10 mouse cellular contexts compared by ENCODE assay signal in genomic region chr1:192107352-192107751, GRCm38 (mm10). TPM values are rescaled to one million over a fixed set of nuclear protein-coding genes. Genes with fewer than 3 reads are reported as not detected.
A peak's percentile ranks its signal among the peaks of the same experiment; 100 is the strongest.
DNase-seq lines count a peak whose midpoint lies in the region; ATAC-seq lines count a peak whose summit lies in the region.
"Had no signal": no experiment of that assay in that cellular context is flagged by ENCODE, and none has a peak within 500 bp of the region (broad histone marks: within the 10 kb centered on the region; RNA-seq: fewer than 3 reads in every experiment).

No protein-coding gene starts in this region.

- no peaks in the 10 kb centered on the region for H3K4me1 ChIP-seq in hindbrain, embryonic 15.5 days (replicated peaks)
- H3K4me1 ChIP-seq in hindbrain, embryonic 10.5 days (replicated peaks) = no peaks in the 10 kb centered on the region

- H3K27ac ChIP-seq in hindbrain, embryonic 15.5 days (replicated peaks) = no peak overlapping the region
- H3K27ac ChIP-seq in hindbrain, embryonic 10.5 days = no peak overlapping the region

- peak; percentile 38; the same call in 1 of the 2 replicates for ATAC-seq in hindbrain, embryonic 15.5 days (ENCODE audit: low FRiP score, low read depth)
- peak; percentile 90 for ATAC-seq in megakaryocyte-erythroid progenitor cell, adult 5-6 weeks (replicated peaks; ENCODE audit: low FRiP score, low TSS enrichment, poor library complexity, severe bottlenecking)

- H3K27me3 ChIP-seq in hindbrain, embryonic 15.5 days = no peaks in the 10 kb centered on the region
- no peaks in the 10 kb centered on the region for H3K27me3 ChIP-seq in hindbrain, embryonic 10.5 days (ENCODE audit: insufficient read depth, poor library complexity, severe bottlenecking)

- 10% methylated on average over 2 of the region's 2 CpGs for WGBS in hindbrain, embryonic 15.5 days
- 17% methylated on average over 2 of the region's 2 CpGs for WGBS in hindbrain, embryonic 10.5 days

- no peak overlapping the region for H3K4me3 ChIP-seq in hindbrain, embryonic 15.5 days
- H3K4me3 ChIP-seq in hindbrain, embryonic 10.5 days = no peak overlapping the region
- H3K4me3 ChIP-seq: erythroblast, embryonic 14.5 days; myocyte had no signal

- H3K36me3 ChIP-seq in hindbrain, embryonic 15.5 days = peaks cover 32% of the 10 kb centered on the region
- peaks cover 49% of the 10 kb centered on the region for H3K36me3 ChIP-seq in hindbrain, embryonic 10.5 days

- H3K9me3 ChIP-seq in hindbrain, embryonic 15.5 days = no peaks in the 10 kb centered on the region
- H3K9me3 ChIP-seq in hindbrain, embryonic 10.5 days = no peaks in the 10 kb centered on the region

- no peak overlapping the region for H3K9ac ChIP-seq in hindbrain, embryonic 15.5 days

- no peak overlapping the region for H3K4me2 ChIP-seq in hindbrain, embryonic 15.5 days

- DNase-seq in hindbrain, embryonic 10.5 days (ENCODE audit: low spot score) = no peak
- peak; percentile 71 for DNase-seq in ES-CJ7 (ENCODE audit: low read depth, low spot score)
- peak; percentile 32 to 46 for DNase-seq in cerebellum, postnatal 14 days
- peak; percentile 56 for DNase-seq in kidney, adult 9 months
- DNase-seq in natural killer cell, adult 2 months (ENCODE audit: low spot score in 2 of 2) = no peak
- DNase-seq in adrenal gland, postnatal 10 days = no peak

RNA-seq across cellular contexts. Expression of gene Traf5, which starts 15.0 kb away (rescaled TPM):
- polyA plus RNA-seq in hindbrain, embryonic 15.5 days (2015; fragmentation: Nextera tagmentation; extraction: Ambion mirVana) = 1.7 and 3.3 TPM in 2 replicates
- 2.4 and 5.6 TPM in 2 replicates for polyA plus RNA-seq in hindbrain, embryonic 10.5 days (2016; fragmentation: Nextera tagmentation; extraction: Ambion mirVana)
- total RNA-seq in megakaryocyte-erythroid progenitor cell, adult 5-6 weeks (2014; fragmentation: Nextera tagmentation) = 3.8 and 8.5 TPM in 2 replicates
- 2.8 and 5.7 TPM in 2 replicates for total RNA-seq in megakaryocyte-erythroid progenitor cell, adult 5-6 weeks (2017)
- 10 to 100 TPM in 1 of 2 experiments, 1 to 10 TPM in 1; 8.4 to 10.6 TPM for total RNA-seq in adrenal gland, postnatal 10 days (2021)

RNA-seq across cellular contexts. Expression of gene Rcor3, which starts 30.5 kb away (rescaled TPM):
- 32.9 and 41.8 TPM in 2 replicates for polyA plus RNA-seq in hindbrain, embryonic 15.5 days (2015; fragmentation: Nextera tagmentation; extraction: Ambion mirVana)
- polyA plus RNA-seq in hindbrain, embryonic 10.5 days (2016; fragmentation: Nextera tagmentation; extraction: Ambion mirVana) = 14.3 and 15.1 TPM in 2 replicates
- 26.1 and 35.9 TPM in 2 replicates for total RNA-seq in megakaryocyte-erythroid progenitor cell, adult 5-6 weeks (2014; fragmentation: Nextera tagmentation)
- total RNA-seq in megakaryocyte-erythroid progenitor cell, adult 5-6 weeks (2017) = 18.3 and 28.4 TPM in 2 replicates
- total RNA-seq in adrenal gland, postnatal 10 days (2021) = 10 to 100 TPM; 28.8 to 42.4 TPM

Comparison
In these comparisons a context has a peak if more than half of its experiments do, and no peak if none do; other contexts are left out.
1. DNase-seq: peak in ES-CJ7 (single experiment), cerebellum, postnatal 14 days (2 of 2) and kidney, adult 9 months (single experiment); none in hindbrain, embryonic 10.5 days (single experiment), natural killer cell, adult 2 months (0 of 2) and adrenal gland, postnatal 10 days (single experiment).